Mouse (Mus musculus): ENCODE results near the gene Vmn1r34. TPM values are rescaled to one million over a fixed set of nuclear protein-coding genes. Genes with fewer than 3 reads are reported as not detected.

Vmn1r34 gene
- not detected for polyA plus RNA-seq (2014; fragmentation: Illumina TruSeq; extraction: RNeasy Lipid Tissue Mini Kit (QIAGEN cat#74804); ENCODE audit: low read depth, low replicate concordance)

DNA sequence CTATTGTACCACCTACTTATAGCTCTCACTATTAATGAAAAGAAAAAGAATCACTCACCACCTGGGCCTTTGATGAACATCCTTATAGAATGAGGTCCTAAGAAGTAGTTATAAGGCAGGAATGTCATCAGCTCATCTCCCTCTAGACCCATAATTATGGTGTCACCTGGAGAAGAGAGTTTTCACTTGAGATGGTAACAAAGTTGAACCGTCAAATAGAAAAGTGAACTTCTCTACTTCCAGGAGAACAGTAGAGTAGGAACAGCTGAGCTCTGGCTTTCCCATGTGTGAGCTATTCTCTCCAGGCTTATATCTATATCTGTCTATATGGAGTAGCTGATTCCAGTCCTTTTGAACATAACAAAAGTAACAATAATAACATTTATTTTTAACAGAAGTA lies at the start of gene Vmn1r34:
Vmn1r34 (minus strand) TSS at position 101 of the 400 bp plus-strand sequence.

DNA sequence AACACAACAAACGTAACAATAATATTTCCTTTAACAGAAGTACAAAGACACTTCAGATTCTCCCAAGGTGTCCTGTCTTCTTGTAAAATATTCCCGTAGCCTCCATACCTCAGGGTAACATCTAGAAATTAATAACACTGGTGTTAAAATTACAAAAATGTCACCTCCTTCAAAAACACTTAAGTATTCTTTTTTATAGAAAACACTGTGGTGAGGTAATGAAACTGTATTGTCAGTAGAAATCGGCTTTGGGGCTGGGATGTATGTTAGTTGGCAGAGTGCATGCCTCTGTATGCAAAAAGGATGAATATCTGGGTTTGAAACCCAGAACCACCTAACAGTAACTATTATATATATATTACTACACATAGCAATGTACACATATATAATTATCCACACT lies 42.1 kb upstream of the Vmn1r34 start, which contains the start of gene Vmn1r35:
Vmn1r35 (minus strand) TSS at position 101 of the 400 bp plus-strand sequence.

DNA sequence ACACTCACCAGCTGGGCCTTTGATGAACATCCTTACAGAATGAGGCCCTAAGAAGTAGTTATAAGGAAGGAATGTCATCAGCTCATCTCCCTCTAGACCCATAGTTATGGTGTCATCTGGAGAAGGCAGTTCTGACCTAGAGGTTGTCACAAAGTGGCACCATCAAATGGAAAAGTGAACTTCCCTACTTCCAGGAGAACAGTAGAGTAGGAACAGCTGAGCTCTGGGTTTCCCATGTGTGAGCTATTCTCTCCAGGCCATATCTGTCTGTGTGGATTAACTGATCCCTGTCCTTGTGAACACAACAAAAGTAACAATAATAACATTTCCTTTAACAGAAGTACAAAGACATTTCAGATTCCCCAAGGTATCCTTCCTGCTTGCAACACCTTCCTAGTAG lies 25.5 kb downstream of the Vmn1r34 start, which contains the start of gene Vmn1r33:
Vmn1r33 (minus strand) TSS at position 101 of the 400 bp plus-strand sequence.

Other genes with a start within 250 kb of the Vmn1r34 start
- gene Mad2l1, start 108.5 kb downstream of the Vmn1r34 start, polyA plus RNA-seq (2014; fragmentation: Illumina TruSeq; extraction: RNeasy Lipid Tissue Mini Kit (QIAGEN cat#74804); ENCODE audit: low read depth, low replicate concordance), result 47.7 TPM
- gene Vmn1r32, start 83.8 kb downstream of the Vmn1r34 start, polyA plus RNA-seq (2014; fragmentation: Illumina TruSeq; extraction: RNeasy Lipid Tissue Mini Kit (QIAGEN cat#74804); ENCODE audit: low read depth, low replicate concordance), result not detected
- not detected for gene Vmn1r33, start 25.6 kb downstream of the Vmn1r34 start, polyA plus RNA-seq (2014; fragmentation: Illumina TruSeq; extraction: RNeasy Lipid Tissue Mini Kit (QIAGEN cat#74804); ENCODE audit: low read depth, low replicate concordance)
- 0.17 TPM for gene Vmn1r35, start 42.0 kb upstream of the Vmn1r34 start, polyA plus RNA-seq (2014; fragmentation: Illumina TruSeq; extraction: RNeasy Lipid Tissue Mini Kit (QIAGEN cat#74804); ENCODE audit: low read depth, low replicate concordance)
- not detected for gene Vmn1r36, start 75.3 kb upstream of the Vmn1r34 start, polyA plus RNA-seq (2014; fragmentation: Illumina TruSeq; extraction: RNeasy Lipid Tissue Mini Kit (QIAGEN cat#74804); ENCODE audit: low read depth, low replicate concordance)
- not detected for gene Vmn1r37, start 85.5 kb upstream of the Vmn1r34 start, polyA plus RNA-seq (2014; fragmentation: Illumina TruSeq; extraction: RNeasy Lipid Tissue Mini Kit (QIAGEN cat#74804); ENCODE audit: low read depth, low replicate concordance)
- not detected for gene Vmn1r38, start 138.7 kb upstream of the Vmn1r34 start, polyA plus RNA-seq (2014; fragmentation: Illumina TruSeq; extraction: RNeasy Lipid Tissue Mini Kit (QIAGEN cat#74804); ENCODE audit: low read depth, low replicate concordance)
- gene Vmn1r39, start 166.7 kb upstream of the Vmn1r34 start, polyA plus RNA-seq (2014; fragmentation: Illumina TruSeq; extraction: RNeasy Lipid Tissue Mini Kit (QIAGEN cat#74804); ENCODE audit: low read depth, low replicate concordance), result not detected